Mouse (Mus musculus): Measurements from ENCODE around the gene Usp36. TPM values are rescaled to one million over a fixed set of nuclear protein-coding genes. Genes with fewer than 3 reads are reported as not detected.
"Not testable (repeated sequence)": the region's sequence is repeated elsewhere in the genome, so short reads cannot be mapped to it uniquely, and the experiment has no call there.

Usp36 gene
- polyA plus RNA-seq, 1 experiment, result 19.4 TPM

- TF ChIP-seq CTCF (IDR thresholded peaks at IDR 0.05; ENCODE audit: borderline replicate concordance, insufficient read depth, low read length) (no peak), POLR2A (IDR thresholded peaks at IDR 0.05; ENCODE audit: low read depth, low read length) (no peak)
- Histone ChIP-seq H3K27ac (ENCODE audit: insufficient read depth, low read length) (peak overlapping the region; percentile 88), H3K4me3 (ENCODE audit: insufficient read depth, low read length) (no peak overlapping the region), H3K4me1 (ENCODE audit: control insufficient read depth, insufficient read depth, low read length) (peaks cover 40% of the 10 kb centered on the region)
These were observed 36.4 kb upstream of the Usp36 start for GRCm38 (mm10) chr11:118326491-118326890.

GRCm38 (mm10) chr11:118324541-118324940, 34.5 kb upstream of the Usp36 start:
- no peak for TF ChIP-seq CTCF (IDR thresholded peaks at IDR 0.05; ENCODE audit: borderline replicate concordance, insufficient read depth, low read length)
- no peak for TF ChIP-seq POLR2A (IDR thresholded peaks at IDR 0.05; ENCODE audit: low read depth, low read length)
- peaks cover 40% of the 10 kb centered on the region for H3K4me1 ChIP-seq (ENCODE audit: control insufficient read depth, insufficient read depth, low read length)
- no peak overlapping the region for H3K4me3 ChIP-seq (ENCODE audit: insufficient read depth, low read length)
- peak overlapping the region; percentile 86 for H3K27ac ChIP-seq (ENCODE audit: insufficient read depth, low read length)

GRCm38 (mm10) chr11:118323974-118324373, 33.9 kb upstream of the Usp36 start:
- TF ChIP-seq CTCF (IDR thresholded peaks at IDR 0.05; ENCODE audit: borderline replicate concordance, insufficient read depth, low read length) (no peak), POLR2A (IDR thresholded peaks at IDR 0.05; ENCODE audit: low read depth, low read length) (no peak)
- Histone ChIP-seq H3K27ac (ENCODE audit: insufficient read depth, low read length) (peak overlapping the region; percentile 86), H3K4me1 (ENCODE audit: control insufficient read depth, insufficient read depth, low read length) (peaks cover 40% of the 10 kb centered on the region), H3K4me3 (ENCODE audit: insufficient read depth, low read length) (no peak overlapping the region)

- H3K4me1 ChIP-seq (ENCODE audit: control insufficient read depth, insufficient read depth, low read length), result peaks cover 29% of the 10 kb centered on the region
- no peak overlapping the region for H3K4me3 ChIP-seq (ENCODE audit: insufficient read depth, low read length)
- no peak for TF ChIP-seq CTCF (IDR thresholded peaks at IDR 0.05; ENCODE audit: borderline replicate concordance, insufficient read depth, low read length)
- no peak for TF ChIP-seq POLR2A (IDR thresholded peaks at IDR 0.05; ENCODE audit: low read depth, low read length)
- H3K27ac ChIP-seq (ENCODE audit: insufficient read depth, low read length), result no peak overlapping the region
These were observed 32.6 kb upstream of the Usp36 start for GRCm38 (mm10) chr11:118322647-118323046.

GRCm38 (mm10) chr11:118321971-118322370, 31.9 kb upstream of the Usp36 start:
- Histone ChIP-seq H3K4me1 (ENCODE audit: control insufficient read depth, insufficient read depth, low read length) (peaks cover 29% of the 10 kb centered on the region), H3K4me3 (ENCODE audit: insufficient read depth, low read length) (no peak overlapping the region), H3K27ac (ENCODE audit: insufficient read depth, low read length) (no peak overlapping the region)
- TF ChIP-seq CTCF (IDR thresholded peaks at IDR 0.05; ENCODE audit: borderline replicate concordance, insufficient read depth, low read length) (no peak), POLR2A (IDR thresholded peaks at IDR 0.05; ENCODE audit: low read depth, low read length) (no peak)

- peaks cover 27% of the 10 kb centered on the region for H3K4me1 ChIP-seq (ENCODE audit: control insufficient read depth, insufficient read depth, low read length)
These were observed 31.5 kb upstream of the Usp36 start for GRCm38 (mm10) chr11:118321500-118321899.

GRCm38 (mm10) chr11:118318678-118319077, 28.6 kb upstream of the Usp36 start:
- Histone ChIP-seq H3K27ac (ENCODE audit: insufficient read depth, low read length) (no peak overlapping the region), H3K4me3 (ENCODE audit: insufficient read depth, low read length) (no peak overlapping the region), H3K4me1 (ENCODE audit: control insufficient read depth, insufficient read depth, low read length) (peaks cover 14% of the 10 kb centered on the region)
- peak; percentile 45; the same call in 1 of the 2 replicates for TF ChIP-seq CTCF (IDR thresholded peaks at IDR 0.05; ENCODE audit: borderline replicate concordance, insufficient read depth, low read length)
- TF ChIP-seq POLR2A (IDR thresholded peaks at IDR 0.05; ENCODE audit: low read depth, low read length), result no peak

More at GRCm38 (mm10) chr11:118321500-118321899, 31.5 kb upstream of the Usp36 start:
- H3K27ac ChIP-seq (ENCODE audit: insufficient read depth, low read length), result no peak overlapping the region
- H3K4me3 ChIP-seq (ENCODE audit: insufficient read depth, low read length), result no peak overlapping the region
- TF ChIP-seq POLR2A (IDR thresholded peaks at IDR 0.05; ENCODE audit: low read depth, low read length), result no peak
- TF ChIP-seq CTCF (IDR thresholded peaks at IDR 0.05; ENCODE audit: borderline replicate concordance, insufficient read depth, low read length), result no peak

GRCm38 (mm10) chr11:118317129-118317528, 27.1 kb upstream of the Usp36 start:
- H3K4me3 ChIP-seq (ENCODE audit: insufficient read depth, low read length), result no peak overlapping the region
- peaks cover 6% of the 10 kb centered on the region; the same call in 1 of the 2 replicates for H3K4me1 ChIP-seq (ENCODE audit: control insufficient read depth, insufficient read depth, low read length)
- no peak overlapping the region for H3K27ac ChIP-seq (ENCODE audit: insufficient read depth, low read length)
- TF ChIP-seq CTCF (IDR thresholded peaks at IDR 0.05; ENCODE audit: borderline replicate concordance, insufficient read depth, low read length) (peak; percentile 62; the same call in 1 of the 2 replicates), POLR2A (IDR thresholded peaks at IDR 0.05; ENCODE audit: low read depth, low read length) (no peak)

- Histone ChIP-seq H3K4me3 (ENCODE audit: insufficient read depth, low read length) (no peak overlapping the region), H3K27ac (ENCODE audit: insufficient read depth, low read length) (no peak overlapping the region), H3K4me1 (ENCODE audit: control insufficient read depth, insufficient read depth, low read length) (no peaks in the 10 kb centered on the region)
- TF ChIP-seq POLR2A (IDR thresholded peaks at IDR 0.05; ENCODE audit: low read depth, low read length) (no peak), CTCF (IDR thresholded peaks at IDR 0.05; ENCODE audit: borderline replicate concordance, insufficient read depth, low read length) (no peak)
These were observed 26.3 kb upstream of the Usp36 start for GRCm38 (mm10) chr11:118316231-118316806.

GRCm38 (mm10) chr11:118312132-118312723, 22.2 kb upstream of the Usp36 start:
- TF ChIP-seq CTCF (IDR thresholded peaks at IDR 0.05; ENCODE audit: borderline replicate concordance, insufficient read depth, low read length), result no peak
- TF ChIP-seq POLR2A (IDR thresholded peaks at IDR 0.05; ENCODE audit: low read depth, low read length), result no peak
- Histone ChIP-seq H3K4me1 (ENCODE audit: control insufficient read depth, insufficient read depth, low read length) (no peaks in the 10 kb centered on the region), H3K4me3 (ENCODE audit: insufficient read depth, low read length) (no peak overlapping the region), H3K27ac (ENCODE audit: insufficient read depth, low read length) (no peak overlapping the region)

GRCm38 (mm10) chr11:118307962-118308361, 17.9 kb upstream of the Usp36 start:
- not testable (repeated sequence) for H3K4me3 ChIP-seq (ENCODE audit: insufficient read depth, low read length); H3K27ac ChIP-seq (ENCODE audit: insufficient read depth, low read length); H3K4me1 ChIP-seq (ENCODE audit: control insufficient read depth, insufficient read depth, low read length)

- H3K27ac ChIP-seq (ENCODE audit: insufficient read depth, low read length); H3K4me3 ChIP-seq (ENCODE audit: insufficient read depth, low read length); H3K4me1 ChIP-seq (ENCODE audit: control insufficient read depth, insufficient read depth, low read length): not testable (repeated sequence)
These were observed 13.9 kb upstream of the Usp36 start for GRCm38 (mm10) chr11:118303959-118304358.
